Mouse (Mus musculus) Muller cell, postnatal 12 days (primary cell): ENCODE results near the gene Hibadh.

Experiments
- DNase-seq: peaks from one replicate; pipeline ENCODE4 v3.0.0-alpha.2; 2015; ENCODE audit errors: inconsistent ontology term

The Hibadh gene

DNA sequence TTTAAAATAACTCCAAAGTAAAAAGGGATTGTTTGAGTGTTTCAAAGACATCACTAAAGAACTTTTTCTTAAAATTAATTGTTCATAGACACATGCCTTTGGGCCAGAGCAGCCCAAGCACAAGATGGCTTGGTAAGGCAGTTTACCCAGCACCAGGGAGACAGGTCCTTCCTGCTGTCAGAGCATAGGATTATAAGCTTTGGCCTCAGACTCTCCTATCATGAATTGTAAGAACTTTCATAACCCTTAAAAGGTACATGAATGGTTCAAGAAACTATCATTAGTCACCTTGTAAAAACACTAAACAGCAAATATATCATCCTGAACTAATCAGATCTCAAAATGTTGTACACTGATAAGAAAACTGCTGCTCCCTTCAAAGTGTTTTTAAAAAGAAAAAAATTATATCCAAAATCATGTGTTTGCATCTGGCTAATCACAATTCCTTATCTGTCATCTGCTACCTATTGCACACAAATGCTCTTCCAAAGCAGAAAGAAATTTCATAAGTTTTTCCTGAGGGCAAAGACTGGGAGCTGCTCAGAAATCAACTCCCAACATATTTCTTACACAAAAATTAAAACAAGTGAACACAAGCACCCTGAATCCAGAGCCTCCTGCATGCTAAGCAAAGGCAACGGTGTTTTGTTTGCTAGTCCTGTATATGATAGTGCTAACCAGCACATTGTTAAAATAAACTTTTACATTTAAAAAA, 1.6 kb downstream of the Hibadh start:
- no peak for DNase-seq

DNA sequence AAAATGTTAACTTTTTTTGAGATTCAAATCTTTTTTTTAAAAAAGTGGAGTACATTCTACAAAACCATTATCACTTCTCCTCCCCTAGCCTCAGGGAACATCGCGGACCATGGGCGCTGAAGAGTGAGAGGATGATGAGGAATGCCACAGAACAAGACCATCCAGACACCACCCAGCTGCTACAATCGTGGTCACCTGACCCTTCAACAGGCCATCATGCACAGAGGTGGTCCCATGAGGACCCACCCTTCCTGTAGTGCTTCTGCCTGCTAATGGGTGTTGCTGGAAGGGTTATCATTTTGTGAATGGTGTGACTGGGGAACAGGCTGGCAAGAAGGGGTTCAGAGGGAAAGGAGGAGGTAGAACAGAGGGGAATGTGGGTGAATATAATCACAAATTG, 2.9 kb downstream of the Hibadh start:
- no peak for DNase-seq

DNA sequence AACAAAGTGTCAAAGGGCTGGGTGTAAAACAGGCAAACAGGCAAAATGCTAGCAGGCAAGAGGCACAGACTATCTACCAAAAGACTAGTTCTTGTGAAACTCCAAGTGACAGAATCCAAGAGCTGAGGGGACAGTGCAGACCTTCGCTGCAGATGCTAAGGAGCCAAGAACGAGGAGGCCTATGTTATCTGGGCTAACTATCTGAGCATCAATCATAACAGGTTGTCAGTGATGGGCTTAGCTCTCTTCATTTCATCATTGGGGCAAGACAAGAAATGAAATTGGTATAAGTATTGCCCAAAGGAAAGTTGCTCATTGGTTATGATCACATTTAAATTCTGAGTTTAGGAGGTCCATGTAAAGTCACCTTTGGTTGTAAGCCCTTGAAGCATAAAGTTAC, 4.8 kb downstream of the Hibadh start:
- DNase-seq: no peak

- no peak for DNase-seq
Measured at GRCm38 (mm10) chr6:52630625-52631024, 9.6 kb downstream of the Hibadh start.

GRCm38 (mm10) chr6:52629180-52629579, 11.0 kb downstream of the Hibadh start:
- no peak for DNase-seq

- no peak for DNase-seq
Measured at GRCm38 (mm10) chr6:52626735-52627134, 13.5 kb downstream of the Hibadh start.

- peak; percentile 23 for DNase-seq
Measured at GRCm38 (mm10) chr6:52623741-52624140, 16.4 kb downstream of the Hibadh start.

DNA sequence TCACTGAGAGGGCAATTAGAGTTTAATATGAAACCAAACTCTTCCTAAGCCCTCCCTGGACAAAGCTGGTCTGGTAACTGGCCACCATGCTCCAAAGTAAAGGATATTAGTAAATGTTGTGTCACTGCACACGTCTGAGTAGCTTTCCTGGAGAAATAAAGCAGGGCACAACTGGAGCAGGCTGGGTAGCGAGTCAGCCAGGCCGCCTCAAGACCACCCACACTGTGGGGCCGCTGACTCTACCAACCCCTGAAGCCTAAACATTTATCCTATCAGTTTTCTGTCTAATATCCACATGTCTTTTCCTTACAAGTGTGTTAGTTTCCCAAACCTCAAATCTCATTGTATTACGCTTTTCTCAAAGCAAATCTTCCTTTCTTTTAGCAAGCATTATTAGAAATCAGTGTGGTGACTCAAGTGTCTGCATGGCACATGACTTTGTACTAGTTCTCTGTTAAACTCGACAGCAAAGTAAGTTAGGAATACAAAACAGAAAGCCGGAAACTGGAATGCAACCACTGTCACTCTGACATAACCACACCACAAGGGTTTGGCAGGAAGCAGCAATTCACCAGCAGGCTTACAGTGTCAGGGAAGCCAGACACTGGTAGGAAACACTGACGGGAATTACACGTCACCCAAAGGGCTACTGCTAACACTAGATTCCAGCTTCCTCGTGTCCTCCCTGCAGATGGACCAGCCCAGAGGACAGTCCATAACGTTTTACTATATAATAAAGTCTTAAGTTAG, 18.3 kb downstream of the Hibadh start:
- DNase-seq: peak; percentile 64

- no peak for DNase-seq
Measured at GRCm38 (mm10) chr6:52620090-52620489, 20.1 kb downstream of the Hibadh start.

DNA sequence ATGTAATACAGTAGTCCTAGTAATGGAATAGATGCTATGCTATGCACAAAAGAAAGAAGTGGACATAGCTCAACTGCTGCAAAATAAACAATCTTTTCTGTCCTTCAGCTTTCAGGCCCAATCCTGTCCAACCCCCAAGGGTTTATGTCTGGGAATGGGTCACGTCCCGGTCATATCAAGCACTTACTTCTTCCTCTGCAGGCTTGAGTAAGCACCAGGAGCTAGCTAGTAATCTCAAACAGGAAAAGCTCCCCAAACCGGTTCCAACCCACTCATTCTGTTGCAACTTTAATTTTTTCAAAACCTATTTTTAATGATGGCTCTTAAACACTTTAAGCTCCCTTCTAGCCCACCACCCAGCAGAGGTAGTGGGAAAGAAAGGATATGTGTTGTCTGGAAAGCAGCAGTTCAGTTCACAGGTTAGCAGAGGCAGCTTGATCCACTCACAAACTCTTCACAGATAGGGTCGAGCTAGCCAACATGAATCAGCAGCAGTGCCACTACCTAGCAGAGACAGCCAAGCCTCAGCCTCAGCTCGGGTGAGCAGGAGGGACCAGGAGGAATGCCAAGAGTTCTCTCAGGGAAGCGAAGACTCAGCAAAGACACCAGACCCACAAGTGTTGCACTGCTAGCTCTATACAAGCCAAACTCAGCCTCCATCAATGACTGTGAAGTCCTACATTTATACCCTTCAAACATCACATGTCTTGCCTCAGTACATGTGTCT, 30.4 kb downstream of the Hibadh start:
- DNase-seq: no peak

- no peak for DNase-seq
Measured at GRCm38 (mm10) chr6:52608121-52608520, 32.1 kb downstream of the Hibadh start.

- DNase-seq: no peak
Measured at GRCm38 (mm10) chr6:52606746-52607347, 33.3 kb downstream of the Hibadh start.

GRCm38 (mm10) chr6:52601706-52602642, 38.2 kb downstream of the Hibadh start:
- DNase-seq: no peak

DNA sequence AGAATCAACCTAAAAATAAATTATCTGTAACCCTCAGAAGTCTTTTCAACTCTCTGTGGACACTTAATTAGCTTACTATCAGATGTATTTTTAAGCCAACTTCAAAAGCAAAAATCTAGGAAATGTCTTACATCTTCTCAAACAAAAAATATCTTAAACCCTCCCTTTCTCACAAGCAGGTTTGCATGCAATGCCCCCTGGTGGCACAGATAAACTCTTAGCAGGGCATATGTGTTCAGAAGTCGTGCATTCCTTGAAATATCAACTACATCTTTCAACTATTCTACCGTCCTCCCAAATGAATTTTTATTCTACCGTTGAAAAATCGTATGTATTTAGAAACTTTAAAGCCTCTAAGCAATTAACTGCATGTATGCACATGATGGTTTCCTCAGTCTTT, 39.1 kb downstream of the Hibadh start:
- DNase-seq: no peak

- DNase-seq: no peak
Measured at GRCm38 (mm10) chr6:52594752-52595151, 45.4 kb downstream of the Hibadh start.

DNA sequence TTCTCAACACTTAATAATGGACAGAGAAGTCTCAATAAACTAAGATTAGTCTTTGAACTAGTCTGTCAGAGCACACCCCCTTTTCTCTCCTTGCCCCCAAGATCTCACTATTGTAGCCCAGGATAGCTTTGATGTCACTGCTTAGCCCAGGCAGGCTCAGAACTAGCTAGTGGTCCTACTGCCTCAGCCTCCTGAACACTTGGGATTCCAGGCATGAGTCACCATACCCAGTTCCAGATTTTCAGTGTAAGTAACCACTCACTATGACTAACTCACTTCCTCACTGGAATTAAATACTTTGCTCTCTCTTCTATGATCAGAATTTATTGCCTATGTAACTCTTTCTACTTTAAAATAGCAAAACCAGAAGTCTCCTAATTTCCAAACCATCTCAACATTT, 53.6 kb downstream of the Hibadh start:
- no peak for DNase-seq

- peak; percentile 48 for DNase-seq
Measured at GRCm38 (mm10) chr6:52584383-52584782, 55.8 kb downstream of the Hibadh start.

- no peak for DNase-seq
Measured at GRCm38 (mm10) chr6:52581081-52581480, 59.1 kb downstream of the Hibadh start.

DNA sequence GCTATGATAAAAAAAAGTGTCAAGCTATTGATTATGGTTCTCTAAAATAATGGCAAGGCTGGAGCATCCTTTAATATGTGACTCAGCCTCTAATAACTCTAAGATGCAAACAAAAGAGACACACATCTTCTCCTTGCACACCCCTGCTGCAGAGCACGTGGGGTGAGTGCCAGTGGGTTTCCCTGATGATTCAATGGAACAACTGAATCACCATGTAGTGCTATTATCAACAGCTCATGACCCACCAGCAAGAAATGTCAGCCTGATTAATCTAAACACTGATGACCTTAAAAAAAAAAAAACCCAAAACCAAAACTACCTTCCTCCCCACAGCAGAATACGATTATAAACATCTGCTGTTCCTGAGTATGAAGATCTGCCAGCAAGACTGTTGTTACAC, 61.9 kb downstream of the Hibadh start:
- DNase-seq: peak; percentile 69

DNA sequence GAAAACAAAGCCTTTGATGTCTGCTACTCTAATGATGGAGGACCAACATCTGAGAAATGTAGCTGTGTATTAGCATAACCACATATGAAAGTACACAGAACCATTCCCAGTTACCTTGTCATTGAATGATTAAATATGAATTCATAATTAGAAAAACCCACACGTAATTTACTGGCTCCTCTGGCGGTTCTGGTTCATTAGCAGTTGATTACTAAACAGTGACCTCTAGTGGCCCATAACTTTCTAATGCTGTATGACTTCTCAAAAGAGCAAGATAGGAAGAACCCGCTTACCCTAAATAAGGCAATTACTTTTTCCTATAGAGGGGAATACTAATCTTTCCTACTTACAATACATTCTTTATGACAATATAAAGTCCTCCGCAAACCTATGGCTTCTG, 62.9 kb downstream of the Hibadh start:
- DNase-seq: peak; percentile 63

- no peak for DNase-seq
Measured at GRCm38 (mm10) chr6:52568706-52569105, 71.5 kb downstream of the Hibadh start.
